Mouse (Mus musculus): ENCODE measurements around the gene Ankrd11. TPM values are rescaled to one million over a fixed set of nuclear protein-coding genes. Genes with fewer than 3 reads are reported as not detected.

The Ankrd11 gene
- total and polyA plus RNA-seq, 3 experiments, result 49.2 to 235 (median 87.7) TPM

GRCm38 (mm10) chr8:122856288-122856687, 185.8 kb downstream of the Ankrd11 start:
- no peaks in the 10 kb centered on the region for H3K4me1 ChIP-seq (ENCODE audit: control insufficient read depth in 1 of 2, insufficient read depth in 2 of 2, low read length in 2 of 2)
- no peak overlapping the region for H3K27ac ChIP-seq (ENCODE audit: control insufficient read depth, low read depth, low read length)
- H3K79me2 ChIP-seq (ENCODE audit: control insufficient read depth, insufficient read depth, low read length, poor library complexity), result no peaks in the 10 kb centered on the region
- H3K4me3 ChIP-seq (ENCODE audit: control insufficient read depth in 1 of 2, insufficient read depth in 1 of 2, low read depth in 2 of 2, low read length in 2 of 2), result no peak overlapping the region
- no peak for DNase-seq (ENCODE audit: low read depth, low spot score)
- no peak overlapping the region for H3K9ac ChIP-seq (ENCODE audit: control insufficient read depth, low read depth, low read length, poor library complexity, severe bottlenecking)
- no peaks in the 10 kb centered on the region for H3K9me3 ChIP-seq (replicated peaks; ENCODE audit: insufficient read depth, low read length)
- no peak for TF ChIP-seq UBTF (IDR thresholded peaks at IDR 0.05; ENCODE audit: borderline replicate concordance, insufficient read depth, low read depth, low read length)
- peaks cover 5 to 8% of the 10 kb centered on the region in 2 experiments for H3K27me3 ChIP-seq (ENCODE audit: control insufficient read depth in 1 of 2, insufficient read depth in 2 of 2, low read length in 2 of 2)
- no peaks in the 10 kb centered on the region for H3K36me3 ChIP-seq (ENCODE audit: control insufficient read depth in 1 of 2, insufficient read depth in 2 of 2, low read length in 2 of 2)

- Histone ChIP-seq H3K9ac (ENCODE audit: control insufficient read depth, low read depth, low read length, poor library complexity, severe bottlenecking) (no peak overlapping the region), H3K79me2 (ENCODE audit: control insufficient read depth, insufficient read depth, low read length, poor library complexity) (no peaks in the 10 kb centered on the region), H3K36me3 (ENCODE audit: control insufficient read depth in 1 of 2, insufficient read depth in 2 of 2, low read length in 2 of 2) (no peaks in the 10 kb centered on the region), H3K27ac (ENCODE audit: control insufficient read depth, low read depth, low read length) (no peak overlapping the region), H3K9me3 (replicated peaks; ENCODE audit: insufficient read depth, low read length) (no peaks in the 10 kb centered on the region), H3K4me1 (ENCODE audit: control insufficient read depth in 1 of 2, insufficient read depth in 2 of 2, low read length in 2 of 2) (no peaks in the 10 kb centered on the region), H3K4me3 (ENCODE audit: control insufficient read depth in 1 of 2, insufficient read depth in 1 of 2, low read depth in 2 of 2, low read length in 2 of 2) (no peak overlapping the region), H3K27me3 (ENCODE audit: control insufficient read depth in 1 of 2, insufficient read depth in 2 of 2, low read length in 2 of 2) (peaks cover 5 to 8% of the 10 kb centered on the region in 2 experiments)
- TF ChIP-seq BHLHE40 (IDR thresholded peaks at IDR 0.05; ENCODE audit: borderline replicate concordance, low read depth, low read length), result no peak
- no peak for DNase-seq (ENCODE audit: low read depth, low spot score)
Measured at GRCm38 (mm10) chr8:122855123-122855522, 187.0 kb downstream of the Ankrd11 start.

- Histone ChIP-seq H3K9ac (ENCODE audit: control insufficient read depth, low read depth, low read length, poor library complexity, severe bottlenecking) (no peak overlapping the region), H3K27me3 (ENCODE audit: control insufficient read depth in 1 of 2, insufficient read depth in 2 of 2, low read length in 2 of 2) (peaks cover 5 to 8% of the 10 kb centered on the region in 2 experiments), H3K27ac (ENCODE audit: control insufficient read depth, low read depth, low read length) (no peak overlapping the region), H3K9me3 (replicated peaks; ENCODE audit: insufficient read depth, low read length) (no peaks in the 10 kb centered on the region), H3K4me1 (ENCODE audit: control insufficient read depth in 1 of 2, insufficient read depth in 2 of 2, low read length in 2 of 2) (no peaks in the 10 kb centered on the region), H3K4me3 (ENCODE audit: control insufficient read depth in 1 of 2, insufficient read depth in 1 of 2, low read depth in 2 of 2, low read length in 2 of 2) (no peak overlapping the region), H3K79me2 (ENCODE audit: control insufficient read depth, insufficient read depth, low read length, poor library complexity) (no peaks in the 10 kb centered on the region), H3K36me3 (ENCODE audit: control insufficient read depth in 1 of 2, insufficient read depth in 2 of 2, low read length in 2 of 2) (no peaks in the 10 kb centered on the region)
- TF ChIP-seq JUND (IDR thresholded peaks at IDR 0.05; ENCODE audit: low read depth, low read length) (no peak), RCOR1 (IDR thresholded peaks at IDR 0.05; ENCODE audit: low read depth, low read length) (no peak), MAZ (IDR thresholded peaks at IDR 0.05; ENCODE audit: low read depth, low read length) (no peak), ZNF384 (IDR thresholded peaks at IDR 0.05; ENCODE audit: low read depth, low read length) (no peak), KAT2A (conservative IDR thresholded peaks at IDR 0.05; ENCODE audit: low read depth, low read length) (no peak), MAFK (IDR thresholded peaks at IDR 0.05; ENCODE audit: borderline replicate concordance, low read depth, low read length) (no peak), TBP (IDR thresholded peaks at IDR 0.05; ENCODE audit: low read depth, low read length) (no peak), GATA1 (IDR thresholded peaks at IDR 0.05; ENCODE audit: low read depth, low read length) (no peak), UBTF (IDR thresholded peaks at IDR 0.05; ENCODE audit: borderline replicate concordance, insufficient read depth, low read depth, low read length) (no peak), RAD21 (IDR thresholded peaks at IDR 0.05; ENCODE audit: low read depth, low read length) (no peak), SMC3 (IDR thresholded peaks at IDR 0.05; ENCODE audit: low read depth, low read length) (no peak), USF2 (IDR thresholded peaks at IDR 0.05; ENCODE audit: borderline replicate concordance in 1 of 2, insufficient read depth in 1 of 2, low read depth in 1 of 2, low read length in 2 of 2) (no peak), NELFE (IDR thresholded peaks at IDR 0.05; ENCODE audit: low read depth, low read length) (no peak), CHD2 (IDR thresholded peaks at IDR 0.05; ENCODE audit: low read length) (no peak), ETS1 (IDR thresholded peaks at IDR 0.05; ENCODE audit: low read depth, low read length) (no peak), TCF12 (IDR thresholded peaks at IDR 0.05; ENCODE audit: low read depth, low read length) (no peak), ELF1 (IDR thresholded peaks at IDR 0.05; ENCODE audit: low read depth, low read length) (no peak)
- DNase-seq (ENCODE audit: low read depth, low spot score), result no peak
Measured at GRCm38 (mm10) chr8:122854388-122854787, 187.7 kb downstream of the Ankrd11 start.
